Mouse (Mus musculus) lung, embryonic 15.5 days (tissue): ENCODE results near the gene AC170998.1. TPM values are rescaled to one million over a fixed set of nuclear protein-coding genes. Genes with fewer than 3 reads are reported as not detected.
A peak's percentile ranks its signal among the peaks of the same experiment; 100 is the strongest.
"Not testable (repeated sequence)": the region's sequence is repeated elsewhere in the genome, so short reads cannot be mapped to it uniquely, and the experiment has no call there.

ENCODE experiments used
- ATAC-seq: fragments of 200-750 bp; cut with Nextera tagmentation; 2 replicates; pipeline ENCODE4 v1.8.0; 2017; ENCODE audit warnings: moderate number of reproducible peaks, borderline replicate concordance; ENCODE audit not compliant: low FRiP score, low TSS enrichment; ENCODE audit errors: extremely low read depth
- H3K27ac ChIP-seq: fragments of 300-500 bp; sonication (generic); 2 replicates; pipeline ENCODE4 v1.5.1; 2015; ENCODE audit warnings: moderate library complexity, mild to moderate bottlenecking, inconsistent platforms
- H3K27me3 ChIP-seq: fragments of 300-500 bp; sonication (generic); 2 replicates; pipeline ENCODE4 v1.6.1; 2015; ENCODE audit warnings: inconsistent platforms
- H3K36me3 ChIP-seq: fragments of 300-500 bp; sonication (generic); 2 replicates; pipeline ENCODE4 v1.6.1; 2015; ENCODE audit warnings: inconsistent platforms
- H3K4me1 ChIP-seq: fragments of 300-500 bp; sonication (generic); 2 replicates; pipeline ENCODE4 v1.6.1; 2015; ENCODE audit warnings: inconsistent platforms
- H3K4me2 ChIP-seq: fragments of 300-500 bp; sonication (generic); 2 replicates; pipeline ENCODE4 v1.6.1; 2015; ENCODE audit warnings: inconsistent platforms, mild to moderate bottlenecking, moderate library complexity
- H3K4me3 ChIP-seq: fragments of 300-500 bp; sonication (generic); 2 replicates; pipeline ENCODE4 v1.5.1; 2015; ENCODE audit warnings: mild to moderate bottlenecking, inconsistent platforms
- H3K9ac ChIP-seq: fragments of 300-500 bp; sonication (generic); 2 replicates; pipeline ENCODE4 v1.6.1; 2015; ENCODE audit warnings: inconsistent platforms
- H3K9me3 ChIP-seq: fragments of 300-500 bp; sonication (generic); 2 replicates; pipeline ENCODE4 v1.6.1; 2016; ENCODE audit warnings: inconsistent platforms
- WGBS: fragments of 180-500 bp; shearing (Covaris S2); methylation state at CpG from one replicate; pipeline ENCODE4 v1.1.7; 2015; 5-methylcytosine and 5-hydroxymethylcytosine counted together
- polyA plus RNA-seq: library from polyadenylated mRNA; unstranded; fragments of >200 nt; fragmentation: Nextera tagmentation; extraction: Ambion mirVana; gene quantifications from 2 replicates; pipeline ENCODE4 v1.2.1, GENCODE M21; 2015

AC170998.1 gene
- polyA plus RNA-seq, 1 experiment from 2014 or later = 3.0 TPM

GRCm38 (mm10) chr17:28761871-28762270 is 36.0 kb downstream of the AC170998.1 start:
- 12% methylated on average over 3 of the region's 3 CpGs for WGBS
- ATAC-seq = no peak
- Histone ChIP-seq H3K27me3 (no peaks in the 10 kb centered on the region), H3K4me3 (no peak overlapping the region), H3K9me3 (no peaks in the 10 kb centered on the region), H3K36me3 (no peaks in the 10 kb centered on the region), H3K27ac (no peak overlapping the region), H3K9ac (no peak overlapping the region), H3K4me1 (no peaks in the 10 kb centered on the region), H3K4me2 (no peak overlapping the region)

- H3K27ac ChIP-seq = no peak overlapping the region
- no peaks in the 10 kb centered on the region for H3K36me3 ChIP-seq
- H3K4me3 ChIP-seq = no peak overlapping the region
- H3K4me2 ChIP-seq = no peak overlapping the region
- H3K9me3 ChIP-seq = no peaks in the 10 kb centered on the region
- H3K4me1 ChIP-seq = peaks cover 17% of the 10 kb centered on the region
- 39% methylated on average over 3 of the region's 3 CpGs for WGBS
- peaks cover 19% of the 10 kb centered on the region for H3K27me3 ChIP-seq
- ATAC-seq = no peak
- H3K9ac ChIP-seq = no peak overlapping the region
Measured at GRCm38 (mm10) chr17:28766203-28766602, 40.3 kb downstream of the AC170998.1 start.

- H3K4me2 ChIP-seq = no peak overlapping the region
- H3K4me3 ChIP-seq = no peak overlapping the region
- no peak for ATAC-seq
- WGBS = 66% methylated on average over 11 of the region's 11 CpGs
- peaks cover 19% of the 10 kb centered on the region for H3K27me3 ChIP-seq
- no peaks in the 10 kb centered on the region for H3K36me3 ChIP-seq
- H3K9ac ChIP-seq = no peak overlapping the region
- peaks cover 17% of the 10 kb centered on the region for H3K4me1 ChIP-seq
- H3K27ac ChIP-seq = no peak overlapping the region
- H3K9me3 ChIP-seq = no peaks in the 10 kb centered on the region
Measured at GRCm38 (mm10) chr17:28766781-28767515, 41.1 kb downstream of the AC170998.1 start.

GRCm38 (mm10) chr17:28769121-28769874 is 43.4 kb downstream of the AC170998.1 start, which contains the start of gene Mapk13:
TSS of gene Mapk13 (plus strand) at chr17:28769297.
- Histone ChIP-seq H3K4me2 (peak within 1 kb of the TSS; percentile 80), H3K4me1 (peaks cover 17% of the 10 kb centered on the region), H3K27ac (peak within 1 kb of the TSS; percentile 55), H3K9ac (peak within 1 kb of the TSS; percentile 49), H3K9me3 (no peaks in the 10 kb centered on the region), H3K4me3 (peak within 1 kb of the TSS; percentile 56), H3K27me3 (peaks cover 19% of the 10 kb centered on the region), H3K36me3 (no peaks in the 10 kb centered on the region)
- 0 out of 2 replicates have a peak, but pooled peaks have one; percentile 9 for ATAC-seq
- under 1% methylated on average over 53 of the region's 58 CpGs for WGBS

GRCm38 (mm10) chr17:28769875-28770421 is 44.1 kb downstream of the AC170998.1 start:
- Histone ChIP-seq H3K36me3 (no peaks in the 10 kb centered on the region), H3K27me3 (peaks cover 19% of the 10 kb centered on the region), H3K4me1 (peaks cover 17% of the 10 kb centered on the region), H3K9me3 (no peaks in the 10 kb centered on the region), H3K9ac (peak overlapping the region; percentile 49), H3K4me2 (peak overlapping the region; percentile 80), H3K4me3 (peak overlapping the region; percentile 56), H3K27ac (peak overlapping the region; percentile 55)
- WGBS = 1% methylated on average over 24 of the region's 24 CpGs
- peak; percentile 61 for ATAC-seq

GRCm38 (mm10) chr17:28771289-28771688 is 45.4 kb downstream of the AC170998.1 start:
- Histone ChIP-seq H3K9me3 (no peaks in the 10 kb centered on the region), H3K4me3 (no peak overlapping the region), H3K4me1 (peaks cover 17% of the 10 kb centered on the region), H3K27ac (no peak overlapping the region), H3K4me2 (no peak overlapping the region), H3K9ac (no peak overlapping the region), H3K36me3 (no peaks in the 10 kb centered on the region), H3K27me3 (peaks cover 19% of the 10 kb centered on the region)
- WGBS = 81% methylated on average over 5 of the region's 5 CpGs
- ATAC-seq = no peak

GRCm38 (mm10) chr17:28774303-28774702 is 48.4 kb downstream of the AC170998.1 start:
- not testable (repeated sequence) for H3K4me3 ChIP-seq, H3K4me2 ChIP-seq, H3K9ac ChIP-seq, H3K36me3 ChIP-seq, ATAC-seq, H3K9me3 ChIP-seq, H3K27ac ChIP-seq, H3K27me3 ChIP-seq
- peaks cover 13% of the 10 kb centered on the region for H3K4me1 ChIP-seq
- WGBS = 95% methylated on average over 9 of the region's 9 CpGs

GRCm38 (mm10) chr17:28775161-28775560 is 49.3 kb downstream of the AC170998.1 start:
- Histone ChIP-seq H3K36me3 (no peaks in the 10 kb centered on the region), H3K4me1 (peaks cover 8% of the 10 kb centered on the region), H3K9me3 (no peaks in the 10 kb centered on the region), H3K27me3 (peaks cover 5% of the 10 kb centered on the region; the same call in 1 of the 2 replicates), H3K4me3 (no peak overlapping the region), H3K27ac (no peak overlapping the region), H3K4me2 (no peak overlapping the region), H3K9ac (no peak overlapping the region)
- 62% methylated on average over 4 of the region's 4 CpGs for WGBS
- no peak for ATAC-seq

Other genes starting within 250 kb of the AC170998.1 start
- gene Fkbp5, start 208.6 kb upstream of the AC170998.1 start, polyA plus RNA-seq = 30.7 and 35.1 TPM in 2 replicates
- gene Armc12, start 195.3 kb upstream of the AC170998.1 start, polyA plus RNA-seq = not detected in 2 replicates
- not detected in 2 replicates for gene Clpsl2, start 176.7 kb upstream of the AC170998.1 start, polyA plus RNA-seq
- 0.34 and 9.2 TPM in 2 replicates for gene Clps, start 165.3 kb upstream of the AC170998.1 start, polyA plus RNA-seq
- 0.48 and 0.57 TPM in 2 replicates for gene Lhfpl5, start 150.4 kb upstream of the AC170998.1 start, polyA plus RNA-seq
- gene Srpk1, start 103.4 kb upstream of the AC170998.1 start, polyA plus RNA-seq = 75.1 and 79.3 TPM in 2 replicates
- 0.47 and 0.58 TPM in 2 replicates for gene Slc26a8, start 35.9 kb upstream of the AC170998.1 start, polyA plus RNA-seq
- gene Mapk14, start 34.8 kb upstream of the AC170998.1 start, polyA plus RNA-seq = 53.3 and 55.6 TPM in 2 replicates
- 75.2 and 76.2 TPM in 2 replicates for gene Mapk13, start 43.2 kb downstream of the AC170998.1 start, polyA plus RNA-seq
- gene Brpf3, start 75.0 kb downstream of the AC170998.1 start, polyA plus RNA-seq = 10.3 and 12.9 TPM in 2 replicates
- not detected in 2 replicates for gene Pnpla1, start 132.3 kb downstream of the AC170998.1 start, polyA plus RNA-seq
- gene 4930539E08Rik, start 189.2 kb downstream of the AC170998.1 start, polyA plus RNA-seq = 0.05 and 0.12 TPM in 2 replicates
- 0.15 TPM in 1 of 2 replicates, not detected in the other for gene Pxt1, start 217.8 kb downstream of the AC170998.1 start, polyA plus RNA-seq
- 83.4 and 85.2 TPM in 2 replicates for gene Kctd20, start 225.9 kb downstream of the AC170998.1 start, polyA plus RNA-seq